Mouse (Mus musculus) heart, embryonic 15.5 days (tissue): ENCODE results near the gene Ppcs. TPM values are rescaled to one million over a fixed set of nuclear protein-coding genes. Genes with fewer than 3 reads are reported as not detected.

Experiments
- ATAC-seq: fragments of 200-750 bp; cut with Nextera tagmentation; replicated peaks from 2 replicates; pipeline ENCODE4 v1.8.0; 2017; ENCODE audit warnings: low read depth, moderate TSS enrichment; ENCODE audit not compliant: insufficient number of reproducible peaks, insufficient read depth, low FRiP score
- H3K27ac ChIP-seq: fragments of 300-500 bp; sonication (generic); 2 replicates; pipeline ENCODE4 v1.5.1; 2015; ENCODE audit warnings: mild to moderate bottlenecking, inconsistent platforms
- H3K27me3 ChIP-seq: fragments of 300-500 bp; sonication (generic); 2 replicates; pipeline ENCODE4 v1.6.1; 2015; ENCODE audit warnings: inconsistent platforms
- H3K36me3 ChIP-seq: fragments of 300-500 bp; sonication (generic); 2 replicates; pipeline ENCODE4 v1.6.1; 2015; ENCODE audit warnings: mild to moderate bottlenecking, inconsistent platforms
- H3K4me1 ChIP-seq: fragments of 300-500 bp; sonication (generic); replicated peaks from 2 replicates; pipeline ENCODE4 v1.6.1; 2015; ENCODE audit warnings: inconsistent platforms
- H3K4me2 ChIP-seq: fragments of 300-500 bp; sonication (generic); 2 replicates; pipeline ENCODE4 v1.6.1; 2015; ENCODE audit warnings: inconsistent platforms, mild to moderate bottlenecking, moderate library complexity
- H3K4me3 ChIP-seq: fragments of 300-500 bp; sonication (generic); 2 replicates; pipeline ENCODE4 v1.5.1; 2015; ENCODE audit warnings: mild to moderate bottlenecking, inconsistent platforms
- H3K9ac ChIP-seq: fragments of 300-500 bp; sonication (generic); 2 replicates; pipeline ENCODE4 v1.6.1; 2015; ENCODE audit warnings: mild to moderate bottlenecking, inconsistent platforms
- H3K9me3 ChIP-seq: fragments of 300-500 bp; sonication (generic); replicated peaks from 2 replicates; pipeline ENCODE4 v1.6.1; 2016; ENCODE audit warnings: inconsistent platforms
- WGBS: fragments of 180-500 bp; shearing (Covaris S2); methylation state at CpG from one replicate; pipeline ENCODE4 v1.1.7; 2015; ENCODE audit warnings: mixed read lengths; 5-methylcytosine and 5-hydroxymethylcytosine counted together
- polyA plus RNA-seq: library from polyadenylated mRNA; unstranded; fragments of >200 nt; fragmentation: Nextera tagmentation; extraction: Ambion mirVana; gene quantifications from 2 replicates; pipeline ENCODE4 v1.2.1, GENCODE M21; 2015

Ppcs gene
- polyA plus RNA-seq, 1 experiment from 2014 or later = 27.0 TPM

DNA sequence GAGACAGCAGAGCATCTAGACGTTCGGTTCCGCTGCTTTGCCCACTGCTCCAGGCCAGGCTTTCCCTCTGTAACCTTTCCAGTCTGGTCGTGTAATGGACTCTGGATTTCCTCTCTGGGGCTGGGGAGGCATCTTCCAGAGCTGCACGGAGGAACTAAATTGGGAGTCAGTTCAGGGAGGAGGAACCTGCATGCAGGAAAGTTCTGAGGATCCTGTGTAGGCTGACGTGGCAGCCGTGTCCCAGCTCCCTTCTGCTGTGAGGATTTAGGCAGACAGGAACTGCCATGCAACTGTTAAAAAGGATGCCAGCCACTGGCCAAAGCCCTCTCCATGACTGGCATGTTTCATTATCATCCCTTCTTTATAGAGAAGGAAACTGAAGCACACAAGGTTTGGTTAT, 28.2 kb upstream of the Ppcs start:
- Histone ChIP-seq H3K4me1 (peaks cover 7% of the 10 kb centered on the region), H3K9me3 (no peaks in the 10 kb centered on the region), H3K9ac (no peak overlapping the region), H3K27ac (no peak overlapping the region), H3K36me3 (no peaks in the 10 kb centered on the region), H3K4me2 (no peak overlapping the region), H3K4me3 (no peak overlapping the region), H3K27me3 (no peaks in the 10 kb centered on the region)
- WGBS = 65% methylated on average over 7 of the region's 7 CpGs
- ATAC-seq = no peak

DNA sequence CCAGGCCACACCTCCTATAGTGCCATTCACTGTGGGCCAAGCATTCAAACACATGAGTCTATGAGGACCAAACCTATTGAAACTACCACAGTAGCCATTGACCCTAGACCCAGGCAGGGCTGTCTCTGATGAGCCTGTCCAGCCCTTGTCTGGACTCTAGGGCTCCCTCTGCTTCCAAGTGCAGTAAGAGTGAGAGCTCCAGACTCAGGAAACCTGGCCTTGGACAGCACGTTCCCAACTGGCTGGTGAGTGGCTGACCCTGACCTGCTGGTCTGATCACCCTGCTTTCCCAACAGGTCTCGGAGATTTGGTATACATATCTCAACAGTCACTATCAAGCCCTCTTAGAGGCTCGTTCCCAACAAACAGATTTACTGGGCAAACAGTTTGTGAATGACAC, 25.6 kb upstream of the Ppcs start:
- H3K27ac ChIP-seq = no peak overlapping the region
- 65% methylated on average over 3 of the region's 3 CpGs for WGBS
- no peak for ATAC-seq
- no peak overlapping the region for H3K4me2 ChIP-seq
- H3K36me3 ChIP-seq = no peaks in the 10 kb centered on the region
- no peak overlapping the region for H3K9ac ChIP-seq
- no peaks in the 10 kb centered on the region for H3K27me3 ChIP-seq
- H3K4me1 ChIP-seq = no peaks in the 10 kb centered on the region; the same call in 1 of the 2 replicates
- no peaks in the 10 kb centered on the region for H3K9me3 ChIP-seq
- no peak overlapping the region for H3K4me3 ChIP-seq

GRCm38 (mm10) chr4:119447261-119447660, 25.0 kb upstream of the Ppcs start:
- H3K4me1 ChIP-seq = no peaks in the 10 kb centered on the region
- H3K9me3 ChIP-seq = no peaks in the 10 kb centered on the region
- no peak overlapping the region for H3K4me2 ChIP-seq
- no peaks in the 10 kb centered on the region for H3K36me3 ChIP-seq
- H3K4me3 ChIP-seq = no peak overlapping the region
- WGBS = 83% methylated on average over 6 of the region's 6 CpGs
- H3K27me3 ChIP-seq = no peaks in the 10 kb centered on the region
- H3K9ac ChIP-seq = no peak overlapping the region
- no peak for ATAC-seq
- no peak overlapping the region for H3K27ac ChIP-seq

- H3K4me1 ChIP-seq = no peaks in the 10 kb centered on the region
- ATAC-seq = no peak
- no peaks in the 10 kb centered on the region for H3K9me3 ChIP-seq
- H3K27me3 ChIP-seq = no peaks in the 10 kb centered on the region
- no peaks in the 10 kb centered on the region for H3K36me3 ChIP-seq
- H3K9ac ChIP-seq = no peak overlapping the region
- no peak overlapping the region for H3K4me2 ChIP-seq
- no peak overlapping the region for H3K4me3 ChIP-seq
- 51% methylated on average over 6 of the region's 6 CpGs for WGBS
- no peak overlapping the region for H3K27ac ChIP-seq
These were observed 20.3 kb upstream of the Ppcs start for GRCm38 (mm10) chr4:119442539-119442938.

GRCm38 (mm10) chr4:119441836-119442235, 19.6 kb upstream of the Ppcs start:
- no peak overlapping the region for H3K27ac ChIP-seq
- 82% methylated on average over 4 of the region's 4 CpGs for WGBS
- H3K4me1 ChIP-seq = no peaks in the 10 kb centered on the region
- no peak overlapping the region for H3K9ac ChIP-seq
- H3K9me3 ChIP-seq = no peaks in the 10 kb centered on the region
- no peak for ATAC-seq
- H3K4me3 ChIP-seq = no peak overlapping the region
- no peaks in the 10 kb centered on the region for H3K27me3 ChIP-seq
- H3K4me2 ChIP-seq = no peak overlapping the region
- no peaks in the 10 kb centered on the region for H3K36me3 ChIP-seq

GRCm38 (mm10) chr4:119437936-119438335, 15.7 kb upstream of the Ppcs start:
- Histone ChIP-seq H3K27me3 (no peaks in the 10 kb centered on the region), H3K36me3 (no peaks in the 10 kb centered on the region), H3K27ac (no peak overlapping the region), H3K4me3 (no peak overlapping the region), H3K9ac (no peak overlapping the region), H3K4me1 (no peaks in the 10 kb centered on the region), H3K4me2 (no peak overlapping the region), H3K9me3 (no peaks in the 10 kb centered on the region)
- no peak for ATAC-seq
- 74% methylated on average over 2 of the region's 2 CpGs for WGBS

GRCm38 (mm10) chr4:119430678-119431077, 8.5 kb upstream of the Ppcs start:
- H3K36me3 ChIP-seq = no peaks in the 10 kb centered on the region
- 0 out of 2 replicates have a peak, but pooled peaks have one; percentile 66 for ATAC-seq
- no peaks in the 10 kb centered on the region for H3K9me3 ChIP-seq
- no peak overlapping the region for H3K4me3 ChIP-seq
- H3K27me3 ChIP-seq = no peaks in the 10 kb centered on the region
- H3K4me1 ChIP-seq = no peaks in the 10 kb centered on the region
- WGBS = 33% methylated on average over 5 of the region's 5 CpGs
- H3K9ac ChIP-seq = no peak overlapping the region
- H3K27ac ChIP-seq = no peak overlapping the region
- H3K4me2 ChIP-seq = no peak overlapping the region

DNA sequence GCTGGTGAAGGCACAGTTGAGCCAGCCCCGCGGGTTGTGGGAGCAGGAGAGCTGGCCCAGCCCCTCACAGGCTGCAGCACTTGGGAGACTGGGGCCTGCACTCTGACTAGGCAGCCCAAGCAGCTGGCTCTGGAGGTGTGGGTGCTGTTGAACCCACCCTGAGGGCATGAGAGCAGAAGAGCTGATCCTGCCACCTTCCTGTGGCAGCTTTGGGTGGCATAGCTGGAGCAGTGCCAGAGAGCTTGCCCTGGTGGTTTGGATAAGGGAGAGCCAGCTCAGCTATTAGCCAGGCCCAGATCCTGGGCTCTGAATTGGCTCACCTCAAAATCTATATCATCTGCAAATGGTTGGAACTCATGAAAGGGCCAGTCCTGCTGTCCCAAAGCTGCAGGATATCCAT, 5.5 kb upstream of the Ppcs start:
- Histone ChIP-seq H3K27ac (no peak overlapping the region), H3K9me3 (no peaks in the 10 kb centered on the region), H3K4me2 (no peak overlapping the region), H3K36me3 (no peaks in the 10 kb centered on the region), H3K4me1 (peaks cover 6% of the 10 kb centered on the region), H3K27me3 (no peaks in the 10 kb centered on the region), H3K9ac (no peak overlapping the region), H3K4me3 (no peak overlapping the region)
- no peak for ATAC-seq
- WGBS = 36% methylated on average over 2 of the region's 2 CpGs

DNA sequence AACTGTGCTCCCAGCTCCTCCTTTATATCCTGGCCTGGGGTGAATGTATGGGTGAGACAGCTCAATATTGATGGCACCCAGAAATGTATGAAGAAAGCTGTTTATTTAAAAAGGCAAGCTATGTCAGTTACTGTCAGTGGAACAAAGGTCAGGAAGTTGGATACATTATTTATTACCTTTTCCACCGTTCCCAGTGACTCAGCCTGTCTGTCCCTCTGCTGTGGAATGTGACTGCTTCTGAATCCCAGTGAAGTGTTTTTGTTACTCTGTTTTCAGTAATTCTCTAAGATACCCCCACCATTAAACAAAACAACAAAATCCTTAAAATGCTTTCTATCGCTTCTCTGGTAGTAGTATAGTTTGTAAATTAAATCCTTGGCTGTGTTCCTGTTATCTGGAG, 3.4 kb upstream of the Ppcs start:
- ATAC-seq = no peak

GRCm38 (mm10) chr4:119425077-119425476, 2.9 kb upstream of the Ppcs start:
- Histone ChIP-seq H3K4me3 (no peak overlapping the region), H3K36me3 (no peaks in the 10 kb centered on the region; the same call in 1 of the 2 replicates), H3K9ac (no peak overlapping the region), H3K4me2 (no peak overlapping the region), H3K4me1 (peaks cover 20% of the 10 kb centered on the region), H3K27me3 (no peaks in the 10 kb centered on the region), H3K9me3 (no peaks in the 10 kb centered on the region), H3K27ac (no peak overlapping the region)
- WGBS = 59% methylated on average over 2 of the region's 2 CpGs
- ATAC-seq = no peak

More for the DNA sequence above, 3.4 kb upstream of the Ppcs start:
- H3K4me2 ChIP-seq = no peak overlapping the region
- WGBS = 46% methylated on average over 2 of the region's 2 CpGs
- H3K36me3 ChIP-seq = no peaks in the 10 kb centered on the region
- no peak overlapping the region for H3K4me3 ChIP-seq
- H3K9ac ChIP-seq = no peak overlapping the region
- H3K27ac ChIP-seq = no peak overlapping the region
- H3K27me3 ChIP-seq = no peaks in the 10 kb centered on the region
- H3K4me1 ChIP-seq = peaks cover 18% of the 10 kb centered on the region
- H3K9me3 ChIP-seq = no peaks in the 10 kb centered on the region

DNA sequence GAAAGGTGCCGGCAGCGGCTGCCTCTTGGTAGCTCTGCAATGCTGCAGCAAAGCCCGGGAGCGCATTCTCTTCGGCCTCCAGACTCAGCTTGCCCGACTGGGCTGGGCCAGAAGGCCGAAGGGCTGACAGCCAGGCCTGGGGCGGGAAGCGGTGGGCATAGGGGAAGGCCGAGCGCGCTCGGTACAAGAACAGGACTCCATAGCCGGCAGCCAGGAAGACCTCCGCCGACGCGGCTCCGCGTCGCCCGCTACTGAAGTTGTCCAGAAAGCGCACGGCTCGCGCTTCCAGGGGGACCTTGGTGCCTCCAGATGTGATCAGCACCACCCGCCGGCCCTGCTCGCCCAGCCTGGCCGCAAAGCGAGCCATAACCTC, 313 bp downstream of the Ppcs start:
- 0% methylated on average over 24 of the region's 31 CpGs for WGBS
- Histone ChIP-seq H3K4me2 (peak overlapping the region; percentile 93), H3K4me3 (peak overlapping the region; percentile 87), H3K36me3 (no peaks in the 10 kb centered on the region; the same call in 1 of the 2 replicates), H3K27ac (peak overlapping the region; percentile 90), H3K27me3 (no peaks in the 10 kb centered on the region), H3K9me3 (no peaks in the 10 kb centered on the region), H3K9ac (peak overlapping the region; percentile 96), H3K4me1 (peaks cover 31% of the 10 kb centered on the region)
- peak; percentile 45 for ATAC-seq

DNA sequence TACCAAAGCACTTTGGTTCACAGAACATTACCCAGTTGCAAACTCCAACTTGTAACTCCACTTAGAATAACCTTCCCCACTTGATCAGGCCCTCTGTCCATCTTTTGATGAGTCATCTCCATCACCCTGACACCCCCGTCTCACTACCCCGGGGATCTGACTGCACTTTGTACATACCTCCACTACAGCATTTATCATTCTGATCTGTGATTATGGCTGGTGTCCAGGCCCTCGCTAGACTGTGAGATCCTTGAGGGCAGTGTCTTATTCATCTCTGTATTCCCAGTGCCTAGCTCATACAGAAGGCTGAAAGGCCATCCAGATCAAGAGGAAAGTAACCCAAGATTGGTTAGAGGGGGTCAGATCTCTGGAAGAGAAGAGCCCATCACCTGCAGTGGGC, 1.0 kb downstream of the Ppcs start:
- no peaks in the 10 kb centered on the region; the same call in 1 of the 2 replicates for H3K36me3 ChIP-seq
- H3K4me2 ChIP-seq = peak overlapping the region; percentile 93
- peak overlapping the region; percentile 96 for H3K9ac ChIP-seq
- H3K4me1 ChIP-seq = peaks cover 31% of the 10 kb centered on the region
- H3K27me3 ChIP-seq = no peaks in the 10 kb centered on the region
- WGBS = 23% methylated on average over 3 of the region's 3 CpGs
- peak overlapping the region; percentile 90; the same call in 1 of the 2 replicates for H3K27ac ChIP-seq
- no peak for ATAC-seq
- H3K9me3 ChIP-seq = no peaks in the 10 kb centered on the region
- peak overlapping the region; percentile 87 for H3K4me3 ChIP-seq
